Mouse (Mus musculus): ENCODE measurements around the gene Tmem240. TPM values are rescaled to one million over a fixed set of nuclear protein-coding genes. Genes with fewer than 3 reads are reported as not detected.

Gene Tmem240
- polyA plus RNA-seq, 1 experiment from 2014 or later: 12.0 TPM

DNA sequence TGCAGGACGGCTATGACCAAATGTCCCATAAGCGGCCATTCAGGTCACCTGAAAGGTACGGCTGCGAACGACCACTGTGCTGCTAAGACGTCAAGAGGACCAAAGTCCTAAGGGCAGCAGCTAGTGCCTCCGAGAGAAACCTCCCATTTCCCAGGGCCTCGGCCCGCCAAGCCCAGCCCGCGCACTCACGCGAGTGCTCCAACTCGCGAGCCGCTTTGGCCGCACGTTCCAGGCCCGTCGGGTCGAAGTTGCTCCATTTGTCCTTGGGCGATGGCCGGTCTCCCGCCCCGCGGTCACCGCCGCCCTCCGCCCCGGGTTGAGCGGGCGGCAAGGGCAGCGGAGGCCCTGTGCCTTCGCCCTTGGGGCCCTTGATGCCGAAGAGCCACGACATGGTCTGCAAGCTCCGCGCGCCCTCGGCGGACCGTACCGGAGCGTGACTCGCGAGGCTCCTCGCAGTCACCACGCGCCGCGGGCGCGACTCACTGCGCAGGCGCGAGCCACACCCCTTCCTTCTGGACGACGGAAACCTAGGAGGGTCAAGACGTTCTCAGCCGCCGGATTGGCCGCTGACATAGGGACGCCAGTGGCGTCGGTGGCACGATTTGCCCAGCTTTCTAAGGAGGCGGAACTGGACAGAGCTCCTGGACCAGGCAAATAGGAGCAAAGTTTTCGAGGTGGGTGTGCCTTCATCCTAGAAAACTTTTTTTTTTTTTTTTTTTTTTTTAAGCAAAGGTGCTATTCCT is 26.2 kb downstream of the Tmem240 start, which contains the start of gene Atad3a:
TSS of gene Atad3a (minus strand) at position 481 of the 743 bp plus-strand sequence.
- under 1% methylated on average over 68 of the region's 68 CpGs for WGBS
- H3K27me3 ChIP-seq: no peaks in the 10 kb centered on the region
- no peaks in the 10 kb centered on the region for H3K9me3 ChIP-seq
- peak within 1 kb of the TSS; percentile 90 for H3K4me3 ChIP-seq
- peak within 1 kb of the TSS; percentile 54; the same call in 1 of the 2 replicates for H3K27ac ChIP-seq (replicated peaks)
- peak within 1 kb of the TSS; percentile 100 for H3K4me2 ChIP-seq
- H3K4me1 ChIP-seq (replicated peaks): peaks cover 31% of the 10 kb centered on the region
- H3K9ac ChIP-seq: peak within 1 kb of the TSS; percentile 82
- ATAC-seq (ENCODE audit: low read depth): peak; percentile 94
- H3K36me3 ChIP-seq: peaks cover 19% of the 10 kb centered on the region

- WGBS: 3% methylated on average over 28 of the region's 28 CpGs
- 0 out of 2 replicates have a peak overlapping the region, but pooled peaks have one; percentile 18 for H3K27ac ChIP-seq (replicated peaks)
Observed at GRCm38 (mm10) chr4:155761356-155762099, 26.9 kb downstream of the Tmem240 start.

DNA sequence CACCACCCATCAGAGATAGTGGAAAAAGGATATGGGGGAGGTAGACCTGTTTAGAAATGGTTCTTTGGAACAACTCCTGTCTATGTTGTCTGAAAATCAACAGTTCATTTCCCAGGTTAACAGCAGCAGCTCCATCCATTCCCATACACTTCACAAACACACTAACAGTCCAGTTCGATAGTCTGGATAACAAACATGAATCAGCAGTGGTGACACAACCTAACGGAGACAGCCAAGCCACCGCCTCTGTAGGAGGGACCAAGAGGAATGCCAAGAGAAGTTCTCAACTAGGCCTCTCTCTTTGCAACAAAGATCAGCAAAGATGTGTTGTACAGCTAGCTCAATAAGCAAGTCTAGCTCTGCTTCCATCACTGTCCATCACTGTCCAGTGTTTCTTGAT is 27.8 kb downstream of the Tmem240 start:
- Histone ChIP-seq H3K4me3 (no peak overlapping the region), H3K27me3 (no peaks in the 10 kb centered on the region), H3K9me3 (no peaks in the 10 kb centered on the region), H3K4me2 (no peak overlapping the region), H3K9ac (no peak overlapping the region), H3K36me3 (peaks cover 4% of the 10 kb centered on the region; the same call in 1 of the 2 replicates), H3K4me1 (replicated peaks) (peaks cover 31% of the 10 kb centered on the region), H3K27ac (replicated peaks) (no peak overlapping the region)
- WGBS: 92% methylated on average over 3 of the region's 3 CpGs
- no peak for ATAC-seq (ENCODE audit: low read depth)

More at GRCm38 (mm10) chr4:155761356-155762099, 26.9 kb downstream of the Tmem240 start:
- Histone ChIP-seq H3K27me3 (no peaks in the 10 kb centered on the region), H3K4me3 (peak overlapping the region; percentile 90), H3K4me1 (replicated peaks) (peaks cover 31% of the 10 kb centered on the region), H3K36me3 (peaks cover 11% of the 10 kb centered on the region), H3K9ac (peak overlapping the region; percentile 81), H3K9me3 (no peaks in the 10 kb centered on the region), H3K4me2 (peak overlapping the region; percentile 100)
- peak; percentile 34; the same call in 1 of the 2 replicates for ATAC-seq (ENCODE audit: low read depth)

DNA sequence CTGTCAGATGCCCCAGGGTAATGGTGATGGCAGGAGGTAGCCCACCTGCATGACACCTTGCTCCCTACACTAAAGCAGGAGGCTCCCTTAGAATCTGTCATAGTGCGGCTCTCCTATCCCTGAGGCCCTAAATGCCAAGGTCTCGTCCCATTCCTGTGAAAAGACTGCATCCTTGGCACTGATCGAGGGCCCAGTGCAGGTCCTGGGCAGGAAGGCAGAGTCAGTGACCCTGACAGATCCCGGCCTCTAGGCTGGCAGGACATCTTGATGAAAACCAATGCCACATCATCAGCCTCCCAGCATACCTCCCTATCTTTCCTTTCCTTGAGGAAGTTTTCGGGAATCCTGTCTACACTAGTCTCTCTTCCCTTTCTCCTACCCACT is 34.9 kb downstream of the Tmem240 start:
- peak overlapping the region; percentile 49 for H3K27ac ChIP-seq (replicated peaks)
- H3K9me3 ChIP-seq: no peaks in the 10 kb centered on the region
- peak; percentile 2; the same call in 1 of the 2 replicates for ATAC-seq (ENCODE audit: low read depth)
- peak overlapping the region; percentile 81 for H3K9ac ChIP-seq
- peak overlapping the region; percentile 46 for H3K4me3 ChIP-seq
- peak overlapping the region; percentile 66 for H3K4me2 ChIP-seq
- WGBS: 69% methylated on average over 5 of the region's 5 CpGs
- peaks cover 27% of the 10 kb centered on the region for H3K4me1 ChIP-seq (replicated peaks)
- H3K27me3 ChIP-seq: peaks cover 24% of the 10 kb centered on the region
- no peaks in the 10 kb centered on the region for H3K36me3 ChIP-seq

DNA sequence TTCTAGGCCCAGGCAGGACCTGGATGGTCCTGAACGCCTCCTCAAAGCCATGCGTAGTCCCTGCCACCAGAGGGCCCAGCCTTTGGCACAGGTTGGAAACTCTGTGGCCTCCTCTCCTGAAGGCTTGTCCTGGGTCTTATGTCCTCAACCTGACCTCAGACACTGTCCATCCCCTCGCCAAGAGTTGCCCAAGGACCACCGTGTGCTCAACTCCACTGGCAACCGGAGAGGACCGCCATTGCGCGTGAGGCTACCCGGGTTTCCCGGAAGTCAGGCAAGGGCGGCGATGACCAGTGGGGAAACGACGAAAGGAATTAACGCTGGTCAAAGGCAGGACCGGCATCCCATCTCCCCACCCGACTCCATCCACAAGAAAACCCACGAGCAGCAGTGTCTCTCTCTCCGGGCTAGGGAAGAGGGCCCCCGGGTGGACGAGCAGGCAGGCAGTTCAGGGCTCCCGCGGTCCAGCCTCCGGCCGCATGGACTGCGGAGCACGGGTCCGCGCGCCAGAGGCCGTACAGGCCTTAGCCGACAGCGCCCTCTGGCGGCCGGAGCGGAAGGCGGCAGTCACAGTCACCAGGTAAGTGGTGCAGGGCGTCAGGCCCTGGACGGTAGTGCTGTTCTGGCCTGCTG is 35.4 kb downstream of the Tmem240 start:
- H3K27ac ChIP-seq (replicated peaks): peak overlapping the region; percentile 49
- H3K4me3 ChIP-seq: peak overlapping the region; percentile 46
- no peaks in the 10 kb centered on the region for H3K9me3 ChIP-seq
- H3K27me3 ChIP-seq: peaks cover 25% of the 10 kb centered on the region
- peaks cover 33% of the 10 kb centered on the region for H3K4me1 ChIP-seq (replicated peaks)
- no peaks in the 10 kb centered on the region for H3K36me3 ChIP-seq
- WGBS: under 1% methylated on average over 36 of the region's 39 CpGs
- peak overlapping the region; percentile 66 for H3K4me2 ChIP-seq
- H3K9ac ChIP-seq: peak overlapping the region; percentile 81
- peak; percentile 78 for ATAC-seq (ENCODE audit: low read depth)

DNA sequence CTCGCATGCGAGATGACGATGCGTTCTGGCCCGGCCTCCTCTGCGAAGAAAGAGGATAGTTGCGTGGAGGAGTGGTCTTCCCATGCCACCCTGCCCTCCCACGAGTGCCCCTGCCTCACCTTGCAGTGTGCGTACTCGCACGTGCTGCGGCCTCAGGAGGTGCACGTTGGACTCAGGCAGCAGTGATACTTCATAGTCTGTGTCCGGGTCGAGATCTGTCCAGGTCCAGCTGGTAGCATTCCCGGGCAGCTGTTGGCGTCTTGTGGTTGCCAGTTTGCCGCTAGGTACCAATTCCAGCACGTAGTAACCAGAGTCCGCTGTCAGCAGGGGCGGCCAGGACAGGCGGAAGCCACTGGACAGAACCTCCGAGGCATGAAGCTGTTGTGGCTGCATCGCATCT is 36.0 kb downstream of the Tmem240 start:
- Histone ChIP-seq H3K9me3 (no peaks in the 10 kb centered on the region), H3K4me2 (peak overlapping the region; percentile 66), H3K4me1 (replicated peaks) (peaks cover 39% of the 10 kb centered on the region), H3K27me3 (peaks cover 31% of the 10 kb centered on the region), H3K27ac (replicated peaks) (no peak overlapping the region), H3K9ac (peak overlapping the region; percentile 81), H3K4me3 (peak overlapping the region; percentile 46), H3K36me3 (no peaks in the 10 kb centered on the region)
- no peak for ATAC-seq (ENCODE audit: low read depth)
- WGBS: 43% methylated on average over 23 of the region's 24 CpGs

GRCm38 (mm10) chr4:155771706-155772105 is 37.1 kb downstream of the Tmem240 start:
- 82% methylated on average over 2 of the region's 2 CpGs for WGBS
- ATAC-seq (ENCODE audit: low read depth): no peak
- Histone ChIP-seq H3K4me1 (replicated peaks) (peaks cover 42% of the 10 kb centered on the region), H3K36me3 (no peaks in the 10 kb centered on the region), H3K27me3 (peaks cover 35% of the 10 kb centered on the region), H3K4me2 (peak overlapping the region; percentile 66), H3K9ac (no peak overlapping the region), H3K4me3 (no peak overlapping the region), H3K27ac (replicated peaks) (no peak overlapping the region), H3K9me3 (no peaks in the 10 kb centered on the region)

GRCm38 (mm10) chr4:155772786-155773185 is 38.2 kb downstream of the Tmem240 start:
- Histone ChIP-seq H3K9ac (no peak overlapping the region), H3K4me3 (0 out of 2 replicates have a peak overlapping the region, but pooled peaks have one; percentile 42), H3K4me2 (peak overlapping the region; percentile 66), H3K27ac (replicated peaks) (no peak overlapping the region), H3K4me1 (replicated peaks) (peaks cover 42% of the 10 kb centered on the region), H3K36me3 (no peaks in the 10 kb centered on the region), H3K9me3 (no peaks in the 10 kb centered on the region), H3K27me3 (peaks cover 35% of the 10 kb centered on the region)
- no peak for ATAC-seq (ENCODE audit: low read depth)
- WGBS: 87% methylated on average over 13 of the region's 13 CpGs

- WGBS: 40% methylated on average over 5 of the region's 5 CpGs
- Histone ChIP-seq H3K4me2 (peak overlapping the region; percentile 66), H3K36me3 (no peaks in the 10 kb centered on the region), H3K27me3 (peaks cover 35% of the 10 kb centered on the region), H3K27ac (replicated peaks) (peak overlapping the region; percentile 75; the same call in 1 of the 2 replicates), H3K9ac (peak overlapping the region; percentile 69), H3K9me3 (no peaks in the 10 kb centered on the region), H3K4me3 (peak overlapping the region; percentile 42), H3K4me1 (replicated peaks) (peaks cover 42% of the 10 kb centered on the region)
- ATAC-seq (ENCODE audit: low read depth): no peak
Observed at GRCm38 (mm10) chr4:155773335-155774078, 38.9 kb downstream of the Tmem240 start.

DNA sequence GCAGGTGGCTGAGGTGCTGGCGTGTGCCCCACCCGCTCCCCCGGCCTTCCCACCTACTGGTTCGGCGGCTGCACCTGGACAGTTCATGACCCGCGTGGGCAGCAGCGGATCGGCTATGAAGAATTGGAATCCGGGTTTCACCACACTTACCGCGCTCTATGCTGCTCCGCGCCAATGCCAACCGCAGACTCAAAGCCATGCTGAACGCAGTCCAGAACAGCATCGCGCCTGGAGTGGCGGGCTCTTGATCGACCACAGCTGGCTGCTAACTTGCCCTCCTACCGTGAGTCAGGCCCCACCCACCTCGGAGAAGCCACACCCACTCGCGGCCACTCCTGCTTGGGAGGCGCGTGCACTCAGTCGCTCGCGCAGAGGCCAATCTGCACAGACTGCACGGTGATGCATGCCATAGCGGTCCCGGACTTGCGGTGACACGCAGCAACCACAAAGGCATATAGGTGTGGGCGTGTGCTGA is 39.7 kb downstream of the Tmem240 start, which contains the start of gene Vwa1:
TSS of gene Vwa1 (minus strand) at position 419 of the 475 bp plus-strand sequence.
- Histone ChIP-seq H3K9me3 (no peaks in the 10 kb centered on the region), H3K36me3 (no peaks in the 10 kb centered on the region), H3K4me3 (peak within 1 kb of the TSS; percentile 42), H3K27me3 (peaks cover 35% of the 10 kb centered on the region), H3K27ac (replicated peaks) (peak within 1 kb of the TSS; percentile 75), H3K9ac (peak within 1 kb of the TSS; percentile 69), H3K4me2 (peak within 1 kb of the TSS; percentile 66), H3K4me1 (replicated peaks) (peaks cover 42% of the 10 kb centered on the region)
- peak; percentile 72 for ATAC-seq (ENCODE audit: low read depth)
- 2% methylated on average over 35 of the region's 35 CpGs for WGBS

Measured in neural tube, embryonic 13.5 days (tissue).